Mouse (Mus musculus): ENCODE measurements around the gene Fbxl2.

- no peak for TF ChIP-seq POLR2A (IDR thresholded peaks at IDR 0.05; ENCODE audit: low read depth, low read length)
- no peak for TF ChIP-seq ZNF384 (IDR thresholded peaks at IDR 0.05; ENCODE audit: low read depth, low read length)
- TF ChIP-seq E2F4 (IDR thresholded peaks at IDR 0.05; ENCODE audit: insufficient replicate concordance, low read depth, low read length), result no peak
- TF ChIP-seq EP300 (IDR thresholded peaks at IDR 0.05; ENCODE audit: low read length), result no peak
- TF ChIP-seq USF1 (IDR thresholded peaks at IDR 0.05; ENCODE audit: low read depth, low read length), result no peak
- no peak for TF ChIP-seq JUN (IDR thresholded peaks at IDR 0.05; ENCODE audit: insufficient read depth, low read depth, low read length)
- no peak for TF ChIP-seq MXI1 (IDR thresholded peaks at IDR 0.05; ENCODE audit: low read depth, low read length)
- TF ChIP-seq CTCF (conservative IDR thresholded peaks at IDR 0.05 in 1 of 2, IDR thresholded peaks at IDR 0.05 in 1 of 2; ENCODE audit: low read depth in 2 of 2, low read length in 2 of 2), result no peak
- no peak for TF ChIP-seq SMC3 (IDR thresholded peaks at IDR 0.05; ENCODE audit: low read depth, low read length)
- no peak for TF ChIP-seq ETS1 (conservative IDR thresholded peaks at IDR 0.05; ENCODE audit: low read depth, low read length)
Observed at GRCm38 (mm10) chr9:113976264-113976663, 69.7 kb downstream of the Fbxl2 start.
